Comparison of ENCODE assay signal across 9 mouse cellular contexts in the genomic region with DNA sequence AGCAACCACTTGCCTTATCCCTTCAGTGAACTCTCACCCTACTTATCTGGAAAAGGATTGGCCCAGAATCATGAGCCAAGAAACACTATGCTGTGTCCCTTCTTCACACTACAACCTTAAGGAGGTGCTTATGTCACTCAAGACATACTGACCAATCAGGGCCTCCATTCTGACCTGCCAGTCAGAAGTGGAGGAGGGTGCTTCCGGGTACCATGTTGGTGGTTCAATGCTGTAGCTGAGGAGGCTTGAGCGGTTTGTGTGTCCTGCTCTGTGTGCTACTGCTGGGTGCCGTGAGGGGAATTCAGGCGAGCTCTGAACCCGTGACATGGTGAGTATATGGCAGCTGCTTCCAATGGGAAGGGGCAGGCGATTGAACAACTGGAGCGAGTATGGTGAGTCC.
"Had no signal": no experiment of that assay in that cellular context is flagged by ENCODE, and none has a peak within 500 bp of the region (broad histone marks: within the 10 kb centered on the region; RNA-seq: fewer than 3 reads in every experiment).

No protein-coding gene starts in this region.

- DNase-seq: kidney, adult 11 months; kidney, adult 9 months; kidney, postnatal 4 days; liver, embryonic 13.5 days; liver, postnatal 0 days; lung, postnatal 14 days; retina, postnatal 1 day; right cerebral cortex, postnatal 14 days; thymus, postnatal 4 days had no signal
